Mouse (Mus musculus) left cerebral cortex, postnatal 36 days (tissue): ENCODE results near the gene Eprs. TPM values are rescaled to one million over a fixed set of nuclear protein-coding genes. Genes with fewer than 3 reads are reported as not detected.
A peak's percentile ranks its signal among the peaks of the same experiment; 100 is the strongest.

Source experiments
- DNase-seq, 2 experiments: peaks; one replicate each; pipeline ENCODE4 v3.0.0; 2021 to 2022; ENCODE audit warnings: low spot score in 2 of 2, mixed read lengths in 1 of 2
- intact Hi-C: fragments of 180-260 bp; cut with DNase I; formaldehyde crosslinking; loops from one replicate; pipeline ENCODE4 v1.15.1; 2025
- total RNA-seq, 2 experiments: library from RNA; stranded (reverse); gene quantifications; 2 replicates each; pipeline ENCODE4 v1.2.3; 2021

Gene Eprs
- total RNA-seq, 2 experiments from 2014 or later = 64.0 to 74.4 TPM

DNA sequence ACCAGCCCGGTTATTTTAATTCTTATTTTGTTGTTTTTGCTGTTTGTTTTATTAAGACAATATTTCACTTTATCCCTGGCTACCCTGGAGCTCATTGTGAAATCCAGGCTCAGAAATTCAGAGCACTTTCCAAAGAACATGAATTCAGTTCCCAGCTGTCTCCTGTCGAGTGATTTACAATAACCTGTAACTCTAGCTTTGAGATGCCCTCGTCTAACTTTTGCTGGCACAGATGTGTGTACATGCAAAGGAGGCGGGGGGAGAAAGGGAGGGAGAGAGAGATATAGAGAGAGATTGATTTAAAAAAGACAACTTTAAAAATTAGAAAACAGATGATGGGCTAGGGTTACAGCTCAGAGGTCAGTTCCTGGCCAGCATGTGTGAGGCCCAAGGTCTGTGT is 8.1 kb upstream of the Eprs start:
- intact Hi-C loops = no loop called here
- DNase-seq = no peak

- intact Hi-C loops = no loop called here
- DNase-seq = no peak
These were observed 6.6 kb upstream of the Eprs start for GRCm38 (mm10) chr1:185356246-185356645.

DNA sequence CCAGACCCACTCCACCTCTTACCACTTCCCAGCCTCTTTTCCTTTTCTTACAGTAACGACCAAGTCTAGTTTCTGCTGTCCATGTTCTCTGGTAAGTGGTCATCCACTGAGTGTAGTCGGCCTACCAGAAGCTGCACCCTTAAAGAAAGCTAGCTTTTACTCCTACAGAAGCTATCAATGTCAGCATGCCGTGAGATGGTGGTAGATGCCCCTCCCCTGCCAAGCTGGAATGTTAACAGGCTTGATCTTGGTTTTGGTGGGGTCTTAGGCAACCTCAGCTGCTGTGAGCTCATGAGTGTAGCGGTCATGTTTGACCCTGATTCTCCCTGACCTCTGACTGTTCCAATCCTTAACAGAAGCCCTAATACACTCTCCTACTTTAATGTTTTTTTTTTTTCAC is 4.6 kb upstream of the Eprs start:
- no peak for DNase-seq
- intact Hi-C loops = no loop called here

DNA sequence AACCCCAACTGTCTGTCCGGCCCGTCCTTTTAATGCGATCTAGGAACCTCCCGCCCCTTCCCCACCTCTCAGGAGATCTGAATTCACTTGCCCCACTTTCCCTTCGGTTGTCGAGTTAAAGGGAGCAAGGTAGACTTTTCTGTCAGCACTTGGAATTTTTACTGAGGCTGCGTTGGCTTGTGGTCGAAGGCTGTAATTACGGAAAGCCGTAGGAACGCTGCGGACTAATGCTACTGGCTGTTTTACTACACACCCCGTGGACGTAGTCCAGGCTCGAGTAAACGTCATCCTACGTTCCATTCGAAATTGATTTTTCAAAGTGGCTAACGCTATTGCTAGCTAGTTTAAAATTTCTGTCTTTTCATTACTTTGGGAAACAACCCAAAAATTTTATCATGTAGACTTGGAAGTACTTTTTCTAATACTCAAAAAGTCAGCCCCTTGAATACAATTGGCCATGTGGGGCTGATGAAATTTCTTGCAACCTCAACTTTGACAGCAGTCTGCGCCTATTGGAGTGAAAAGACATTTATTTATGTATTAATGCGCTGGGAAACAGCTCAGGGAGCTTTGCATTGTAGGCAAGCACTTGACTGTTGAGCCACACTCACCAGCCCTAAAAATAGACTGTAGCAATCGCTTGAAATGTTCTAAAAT is 810 bp downstream of the Eprs start:
- intact Hi-C loops = loop anchor here (2.0 kb wide), 1 partner anchor 31 kb away; the partner anchor contains the start of gene Bpnt1
- DNase-seq = peak; percentile 26 to 46

GRCm38 (mm10) chr1:185364183-185364540 is 1.3 kb downstream of the Eprs start:
- DNase-seq = no peak
- intact Hi-C loops = no loop called here

- DNase-seq = no peak
- intact Hi-C loops = no loop called here
These were observed 4.5 kb downstream of the Eprs start for GRCm38 (mm10) chr1:185367383-185367782.

DNA sequence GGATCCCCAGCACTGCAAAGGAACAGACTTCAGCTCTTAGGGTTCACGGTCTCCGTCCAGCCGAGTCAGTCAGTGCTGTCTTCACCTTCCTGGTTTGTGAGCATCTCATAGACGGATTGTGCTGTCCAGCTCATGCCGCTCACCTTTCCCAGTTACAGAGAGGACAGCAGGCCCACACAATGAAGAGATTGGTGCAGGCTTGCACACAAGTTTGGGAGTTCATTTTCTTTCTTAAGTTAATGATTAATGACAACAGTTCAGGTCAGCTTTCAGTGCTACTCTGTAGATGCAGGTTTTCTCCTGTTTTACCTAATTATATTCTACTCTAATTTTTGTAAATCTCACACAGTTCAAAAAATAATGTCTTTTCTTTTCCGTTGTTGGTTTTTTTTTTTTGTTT is 7.1 kb downstream of the Eprs start:
- intact Hi-C loops = no loop called here

GRCm38 (mm10) chr1:185376390-185376789 is 13.5 kb downstream of the Eprs start:
- intact Hi-C loops = no loop called here
- peak in 1 of 2 experiments; percentile 9 for DNase-seq

More for the DNA sequence above, 7.1 kb downstream of the Eprs start:
- DNase-seq = no peak

DNA sequence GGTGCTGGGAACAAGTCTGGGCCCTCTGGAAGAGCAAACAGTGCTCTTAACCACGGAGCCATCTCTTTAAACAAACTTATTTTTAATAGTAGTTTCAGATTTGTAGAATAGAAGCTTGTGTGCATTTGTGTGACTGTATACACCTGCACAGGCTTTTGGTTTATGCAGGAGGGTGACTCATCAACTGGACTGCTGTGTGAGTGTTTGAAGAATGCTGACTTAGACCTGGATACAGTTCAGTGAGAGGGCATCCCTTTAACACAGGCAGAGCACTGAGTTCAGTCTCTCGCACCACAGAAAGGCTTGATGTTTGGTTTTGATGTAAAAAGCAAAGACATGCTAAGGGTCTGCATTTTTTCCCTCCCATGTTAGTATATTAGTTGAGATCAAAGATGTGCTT is 14.6 kb downstream of the Eprs start:
- intact Hi-C loops = no loop called here
- no peak for DNase-seq

DNA sequence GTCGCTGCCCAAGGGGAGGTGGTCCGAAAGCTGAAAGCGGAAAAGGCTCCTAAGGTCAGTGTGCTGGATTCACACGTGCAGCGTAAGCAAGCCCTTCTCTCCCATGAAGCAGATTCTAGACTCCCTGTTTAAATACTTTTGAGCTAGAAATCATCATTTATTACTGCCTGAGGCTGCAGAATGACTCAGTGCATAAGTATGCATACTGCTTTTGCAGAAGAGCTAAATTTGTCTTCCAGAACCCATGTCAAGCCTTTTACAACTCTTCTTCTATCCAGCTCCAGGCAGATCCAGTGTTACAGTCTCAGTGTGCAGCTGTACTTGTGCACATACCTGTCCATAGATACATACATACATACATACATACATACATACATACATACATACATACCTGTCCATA is 38.8 kb downstream of the Eprs start:
- peak in 1 of 2 experiments; percentile 7 for DNase-seq
- intact Hi-C loops = no loop called here

- intact Hi-C loops = no loop called here
- DNase-seq = no peak
These were observed 41.2 kb downstream of the Eprs start for GRCm38 (mm10) chr1:185404021-185404420.

DNA sequence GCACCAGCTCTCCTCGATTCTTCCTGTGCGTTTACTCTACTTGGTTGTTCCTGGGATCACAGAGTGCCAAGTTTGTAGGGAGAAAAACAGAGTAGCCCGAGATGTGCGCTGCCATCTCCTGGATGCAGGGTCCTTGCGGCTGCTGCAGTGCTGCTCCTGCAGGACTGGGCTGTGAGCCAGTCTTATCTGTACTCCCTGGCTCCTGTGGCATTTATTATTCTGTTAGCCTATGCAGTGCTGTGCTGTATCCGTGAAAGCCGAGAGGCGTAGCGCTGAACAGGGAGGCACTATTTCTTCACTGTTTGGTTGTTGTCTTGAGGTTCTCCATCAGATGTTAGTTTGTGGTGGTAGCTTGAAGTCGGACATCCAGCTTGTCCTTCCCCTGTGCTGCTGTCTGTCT is 43.1 kb downstream of the Eprs start:
- intact Hi-C loops = no loop called here

DNA sequence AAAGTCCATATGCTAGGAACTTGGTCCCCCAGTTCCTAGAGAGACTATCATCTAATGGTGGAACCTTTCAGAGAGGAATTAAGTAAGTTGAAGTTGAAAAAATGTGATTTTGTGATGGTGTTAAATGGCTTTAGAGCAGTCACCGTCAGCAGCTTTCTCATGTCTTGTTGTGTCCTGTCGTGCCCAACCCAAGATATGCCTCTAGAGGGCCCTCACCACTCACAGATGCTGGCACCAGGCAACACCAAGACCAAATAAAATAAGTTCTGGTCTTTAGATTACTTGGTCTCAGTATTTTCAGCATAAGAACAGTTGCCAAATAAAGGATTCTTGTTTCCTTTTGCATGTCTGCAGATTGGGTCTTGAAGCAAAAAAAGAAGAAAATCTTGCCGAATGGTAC is 47.0 kb downstream of the Eprs start:
- intact Hi-C loops = no loop called here
- no peak for DNase-seq

More for the DNA sequence above, 43.1 kb downstream of the Eprs start:
- no peak for DNase-seq

- no peak for DNase-seq
- intact Hi-C loops = no loop called here
These were observed 55.2 kb downstream of the Eprs start for GRCm38 (mm10) chr1:185418011-185418410.

- intact Hi-C loops = loop anchor here (5.0 kb wide), 1 partner anchor 82 kb away; no protein-coding TSS in a partner anchor
- DNase-seq = no peak
These were observed 57.0 kb downstream of the Eprs start for GRCm38 (mm10) chr1:185419805-185420204.

DNA sequence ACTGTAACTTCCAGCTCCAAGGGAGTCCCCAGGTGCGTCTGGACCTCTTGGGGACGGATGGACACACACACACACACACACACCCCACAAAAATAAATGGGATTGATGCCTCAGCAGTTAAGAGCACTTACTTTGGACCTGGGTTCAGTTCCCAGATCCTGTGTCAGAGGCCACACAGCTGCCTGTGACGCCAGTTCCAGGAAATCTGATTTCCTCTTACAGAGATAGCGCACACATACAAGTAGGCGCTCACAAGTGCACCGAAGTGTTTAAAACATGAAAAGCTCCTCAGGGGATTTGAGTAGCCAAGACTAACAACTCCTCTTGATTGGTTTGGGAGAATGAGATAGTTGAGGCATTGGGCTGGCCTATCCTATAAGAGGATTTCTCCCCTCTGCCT is 57.9 kb downstream of the Eprs start:
- intact Hi-C loops = loop anchor here (5.0 kb wide), 1 partner anchor 82 kb away; no protein-coding TSS in a partner anchor
- no peak for DNase-seq

DNA sequence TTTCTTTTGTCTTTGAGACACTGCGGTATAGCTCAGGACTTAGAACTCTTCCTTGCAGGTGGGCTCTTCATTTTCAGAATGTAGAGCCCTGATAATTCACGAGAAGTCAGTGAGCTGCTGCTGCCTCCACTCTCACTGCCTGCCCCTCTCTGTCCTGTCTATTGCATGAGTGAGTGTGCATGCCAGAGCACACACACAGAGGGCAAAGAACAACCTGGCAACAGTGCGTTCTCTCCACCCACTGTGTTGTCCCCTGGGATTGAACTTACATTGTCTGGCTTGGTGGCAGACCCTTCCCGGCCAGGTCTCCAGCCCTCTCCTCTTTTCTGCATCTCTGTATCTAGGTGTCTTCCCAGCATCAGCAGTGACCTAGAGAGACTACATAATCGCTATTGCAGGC is 63.7 kb downstream of the Eprs start:
- intact Hi-C loops = no loop called here
- no peak for DNase-seq

GRCm38 (mm10) chr1:185430488-185430887 is 67.6 kb downstream of the Eprs start:
- intact Hi-C loops = no loop called here
- DNase-seq = no peak

GRCm38 (mm10) chr1:185431245-185431997 is 68.6 kb downstream of the Eprs start:
- intact Hi-C loops = no loop called here

GRCm38 (mm10) chr1:185431998-185432317 is 69.1 kb downstream of the Eprs start:
- DNase-seq = no peak
- intact Hi-C loops = no loop called here

More at GRCm38 (mm10) chr1:185431245-185431997, 68.6 kb downstream of the Eprs start:
- no peak for DNase-seq

- intact Hi-C loops = no loop called here
- DNase-seq = no peak
These were observed 70.3 kb downstream of the Eprs start for GRCm38 (mm10) chr1:185433112-185433511.
